Mouse (Mus musculus) forebrain, embryonic 12.5 days (tissue): ENCODE data around the gene Hid1. TPM values are rescaled to one million over a fixed set of nuclear protein-coding genes. Genes with fewer than 3 reads are reported as not detected.
"Not testable (repeated sequence)": the region's sequence is repeated elsewhere in the genome, so short reads cannot be mapped to it uniquely, and the experiment has no call there.

Experiments used
- ATAC-seq: fragments of 200-750 bp; cut with Nextera tagmentation; 2 replicates; pipeline ENCODE4 v1.8.0; 2017; ENCODE audit warnings: moderate TSS enrichment; ENCODE audit not compliant: low FRiP score
- H3K27ac ChIP-seq: fragments of 300-500 bp; sonication (generic); 2 replicates; pipeline ENCODE4 v1.5.1; 2016; ENCODE audit warnings: mild to moderate bottlenecking
- H3K27me3 ChIP-seq: fragments of 300-500 bp; sonication (generic); 2 replicates; pipeline ENCODE4 v1.6.1; 2016; ENCODE audit warnings: mild to moderate bottlenecking
- H3K36me3 ChIP-seq: fragments of 300-500 bp; sonication (generic); replicated peaks from 2 replicates; pipeline ENCODE4 v1.6.1; 2016; ENCODE audit warnings: mild to moderate bottlenecking
- H3K4me1 ChIP-seq: fragments of 300-500 bp; sonication (generic); 2 replicates; pipeline ENCODE4 v1.6.1; 2016
- H3K4me2 ChIP-seq: fragments of 300-500 bp; sonication (generic); 2 replicates; pipeline ENCODE4 v1.6.1; 2016; ENCODE audit warnings: mild to moderate bottlenecking, moderate library complexity
- H3K4me3 ChIP-seq: fragments of 300-500 bp; sonication (generic); replicated peaks from 2 replicates; pipeline ENCODE4 v1.5.1; 2016; ENCODE audit warnings: mild to moderate bottlenecking
- H3K9ac ChIP-seq: fragments of 300-500 bp; sonication (generic); 2 replicates; pipeline ENCODE4 v1.6.1; 2016; ENCODE audit warnings: mild to moderate bottlenecking
- H3K9me3 ChIP-seq: fragments of 300-500 bp; sonication (generic); 2 replicates; pipeline ENCODE4 v1.6.1; 2016
- WGBS: fragments of 180-500 bp; shearing (Covaris S2); methylation state at CpG from one replicate; pipeline ENCODE4 v1.1.7; 2016; 5-methylcytosine and 5-hydroxymethylcytosine counted together
- polyA plus RNA-seq: library from polyadenylated mRNA; unstranded; fragments of >200 nt; fragmentation: Nextera tagmentation; extraction: Ambion mirVana; gene quantifications from 2 replicates; pipeline ENCODE4 v1.2.1, GENCODE M21; 2016

Hid1 gene
- polyA plus RNA-seq, 1 experiment from 2014 or later = 33.7 TPM

- Histone ChIP-seq H3K4me1 (peaks cover 42% of the 10 kb centered on the region), H3K36me3 (peaks cover 25% of the 10 kb centered on the region)
- ATAC-seq, H3K9me3 ChIP-seq, H3K9ac ChIP-seq, H3K4me2 ChIP-seq, H3K27ac ChIP-seq, H3K27me3 ChIP-seq, H3K4me3 ChIP-seq: not testable (repeated sequence)
- 92% methylated on average over 3 of the region's 3 CpGs for WGBS
Observed at GRCm38 (mm10) chr11:115386859-115387258, 19.3 kb upstream of the Hid1 start.

GRCm38 (mm10) chr11:115384587-115384986 lies 17.0 kb upstream of the Hid1 start:
- Histone ChIP-seq H3K36me3 (peaks cover 6% of the 10 kb centered on the region), H3K27me3 (no peaks in the 10 kb centered on the region), H3K4me1 (peaks cover 48% of the 10 kb centered on the region), H3K9me3 (no peaks in the 10 kb centered on the region), H3K27ac (no peak overlapping the region), H3K4me2 (peak overlapping the region; percentile 76), H3K4me3 (no peak overlapping the region), H3K9ac (peak overlapping the region; percentile 33)
- no peak for ATAC-seq
- 72% methylated on average over 5 of the region's 5 CpGs for WGBS

GRCm38 (mm10) chr11:115383701-115384474 lies 16.3 kb upstream of the Hid1 start:
- H3K27ac ChIP-seq = peak overlapping the region; percentile 78

GRCm38 (mm10) chr11:115382891-115383290 lies 15.3 kb upstream of the Hid1 start:
- peaks cover 48% of the 10 kb centered on the region for H3K4me1 ChIP-seq
- peak overlapping the region; percentile 87 for H3K4me3 ChIP-seq
- peak overlapping the region; percentile 95 for H3K9ac ChIP-seq
- no peaks in the 10 kb centered on the region for H3K27me3 ChIP-seq
- H3K27ac ChIP-seq = peak overlapping the region; percentile 94
- WGBS = 4% methylated on average over 5 of the region's 5 CpGs
- H3K4me2 ChIP-seq = peak overlapping the region; percentile 76
- ATAC-seq = no peak
- no peaks in the 10 kb centered on the region for H3K36me3 ChIP-seq
- H3K9me3 ChIP-seq = 0 out of 2 replicates have a peak, but pooled peaks cover 2% of the 10 kb centered on the region

More at GRCm38 (mm10) chr11:115383701-115384474, 16.3 kb upstream of the Hid1 start:
- peak overlapping the region; percentile 95 for H3K9ac ChIP-seq
- WGBS = 50% methylated on average over 16 of the region's 16 CpGs
- H3K4me1 ChIP-seq = peaks cover 48% of the 10 kb centered on the region
- H3K4me3 ChIP-seq = peak overlapping the region; percentile 87
- H3K4me2 ChIP-seq = peak overlapping the region; percentile 76
- H3K9me3 ChIP-seq = no peaks in the 10 kb centered on the region
- no peaks in the 10 kb centered on the region for H3K27me3 ChIP-seq
- peaks cover 4% of the 10 kb centered on the region; the same call in 1 of the 2 replicates for H3K36me3 ChIP-seq
- no peak for ATAC-seq

GRCm38 (mm10) chr11:115381743-115382539 lies 14.4 kb upstream of the Hid1 start, which contains the start of gene Cdr2l:
Cdr2l (plus strand) TSS chr11:115381916.
- Histone ChIP-seq H3K27me3 (no peaks in the 10 kb centered on the region), H3K4me2 (peak within 1 kb of the TSS; percentile 76), H3K9ac (peak within 1 kb of the TSS; percentile 95), H3K4me3 (peak within 1 kb of the TSS; percentile 87), H3K27ac (peak within 1 kb of the TSS; percentile 94), H3K36me3 (no peaks in the 10 kb centered on the region), H3K4me1 (peaks cover 48% of the 10 kb centered on the region), H3K9me3 (0 out of 2 replicates have a peak, but pooled peaks cover 3% of the 10 kb centered on the region)
- WGBS = under 1% methylated on average over 69 of the region's 76 CpGs
- peak; percentile 94 for ATAC-seq

- H3K36me3 ChIP-seq = no peaks in the 10 kb centered on the region
- H3K4me1 ChIP-seq = peaks cover 46% of the 10 kb centered on the region
- no peak for ATAC-seq
- 11% methylated on average over 9 of the region's 9 CpGs for WGBS
- peak overlapping the region; percentile 94; the same call in 1 of the 2 replicates for H3K27ac ChIP-seq
- H3K4me3 ChIP-seq = peak overlapping the region; percentile 87
- peak overlapping the region; percentile 76 for H3K4me2 ChIP-seq
- peaks cover 5% of the 10 kb centered on the region; the same call in 1 of the 2 replicates for H3K27me3 ChIP-seq
- H3K9ac ChIP-seq = 0 out of 2 replicates have a peak overlapping the region, but pooled peaks have one; percentile 40
- 0 out of 2 replicates have a peak, but pooled peaks cover 3% of the 10 kb centered on the region for H3K9me3 ChIP-seq
Observed at GRCm38 (mm10) chr11:115381276-115381675, 13.7 kb upstream of the Hid1 start.

- Histone ChIP-seq H3K36me3 (no peaks in the 10 kb centered on the region), H3K27ac (no peak overlapping the region), H3K9ac (no peak overlapping the region), H3K27me3 (peaks cover 32% of the 10 kb centered on the region), H3K4me1 (peaks cover 26% of the 10 kb centered on the region), H3K4me2 (no peak overlapping the region), H3K9me3 (0 out of 2 replicates have a peak, but pooled peaks cover 3% of the 10 kb centered on the region), H3K4me3 (no peak overlapping the region)
- no peak for ATAC-seq
- 88% methylated on average over 7 of the region's 7 CpGs for WGBS
Observed at GRCm38 (mm10) chr11:115377854-115378253, 10.3 kb upstream of the Hid1 start.

GRCm38 (mm10) chr11:115377254-115377653 lies 9.7 kb upstream of the Hid1 start:
- Histone ChIP-seq H3K4me3 (no peak overlapping the region), H3K36me3 (no peaks in the 10 kb centered on the region), H3K4me2 (no peak overlapping the region), H3K4me1 (peaks cover 20% of the 10 kb centered on the region), H3K27me3 (peaks cover 36% of the 10 kb centered on the region), H3K9me3 (0 out of 2 replicates have a peak, but pooled peaks cover 3% of the 10 kb centered on the region), H3K27ac (no peak overlapping the region), H3K9ac (no peak overlapping the region)
- no peak for ATAC-seq
- WGBS = 89% methylated on average over 4 of the region's 4 CpGs

- Histone ChIP-seq H3K4me2 (no peak overlapping the region), H3K27me3 (peaks cover 38% of the 10 kb centered on the region), H3K9me3 (0 out of 2 replicates have a peak, but pooled peaks cover 3% of the 10 kb centered on the region), H3K9ac (no peak overlapping the region), H3K4me3 (no peak overlapping the region), H3K27ac (no peak overlapping the region), H3K36me3 (no peaks in the 10 kb centered on the region), H3K4me1 (peaks cover 20% of the 10 kb centered on the region)
- 76% methylated on average over 7 of the region's 7 CpGs for WGBS
- ATAC-seq = no peak
Observed at GRCm38 (mm10) chr11:115376722-115377121, 9.2 kb upstream of the Hid1 start.

- Histone ChIP-seq H3K4me2 (peak overlapping the region; percentile 73), H3K9me3 (0 out of 2 replicates have a peak, but pooled peaks cover 3% of the 10 kb centered on the region), H3K4me1 (peaks cover 14% of the 10 kb centered on the region), H3K27me3 (peaks cover 43% of the 10 kb centered on the region), H3K9ac (peak overlapping the region; percentile 61), H3K36me3 (no peaks in the 10 kb centered on the region), H3K27ac (no peak overlapping the region), H3K4me3 (peak overlapping the region; percentile 46; the same call in 1 of the 2 replicates)
- ATAC-seq = no peak
- 69% methylated on average over 12 of the region's 12 CpGs for WGBS
Observed at GRCm38 (mm10) chr11:115374695-115375425, 7.3 kb upstream of the Hid1 start.

GRCm38 (mm10) chr11:115373805-115374694 lies 6.5 kb upstream of the Hid1 start:
- Histone ChIP-seq H3K27ac (no peak overlapping the region), H3K36me3 (no peaks in the 10 kb centered on the region), H3K4me2 (peak overlapping the region; percentile 73), H3K27me3 (peaks cover 46% of the 10 kb centered on the region), H3K4me1 (peaks cover 14% of the 10 kb centered on the region), H3K4me3 (peak overlapping the region; percentile 46), H3K9ac (peak overlapping the region; percentile 61), H3K9me3 (0 out of 2 replicates have a peak, but pooled peaks cover 3% of the 10 kb centered on the region)
- WGBS = 3% methylated on average over 30 of the region's 30 CpGs
- ATAC-seq = peak; percentile 57; the same call in 1 of the 2 replicates
